Mouse (Mus musculus) CH12F3 (cell line): ENCODE measurements around the gene Ndufb7.

Source experiments
- in situ Hi-C: fragments of 300-500 bp; cut with MboI; formaldehyde crosslinking; loops from 2 replicates; pipeline ENCODE4 v1.14.3; 2020; ENCODE audit warnings: low sequenced_read_pairs

The Ndufb7 gene

GRCm38 (mm10) chr8:83599814-83600213, 33.3 kb downstream of the Ndufb7 start:
- in situ Hi-C loops: no loop called here

- in situ Hi-C loops: no loop called here
Observed at GRCm38 (mm10) chr8:83602650-83603029, 36.2 kb downstream of the Ndufb7 start.

DNA sequence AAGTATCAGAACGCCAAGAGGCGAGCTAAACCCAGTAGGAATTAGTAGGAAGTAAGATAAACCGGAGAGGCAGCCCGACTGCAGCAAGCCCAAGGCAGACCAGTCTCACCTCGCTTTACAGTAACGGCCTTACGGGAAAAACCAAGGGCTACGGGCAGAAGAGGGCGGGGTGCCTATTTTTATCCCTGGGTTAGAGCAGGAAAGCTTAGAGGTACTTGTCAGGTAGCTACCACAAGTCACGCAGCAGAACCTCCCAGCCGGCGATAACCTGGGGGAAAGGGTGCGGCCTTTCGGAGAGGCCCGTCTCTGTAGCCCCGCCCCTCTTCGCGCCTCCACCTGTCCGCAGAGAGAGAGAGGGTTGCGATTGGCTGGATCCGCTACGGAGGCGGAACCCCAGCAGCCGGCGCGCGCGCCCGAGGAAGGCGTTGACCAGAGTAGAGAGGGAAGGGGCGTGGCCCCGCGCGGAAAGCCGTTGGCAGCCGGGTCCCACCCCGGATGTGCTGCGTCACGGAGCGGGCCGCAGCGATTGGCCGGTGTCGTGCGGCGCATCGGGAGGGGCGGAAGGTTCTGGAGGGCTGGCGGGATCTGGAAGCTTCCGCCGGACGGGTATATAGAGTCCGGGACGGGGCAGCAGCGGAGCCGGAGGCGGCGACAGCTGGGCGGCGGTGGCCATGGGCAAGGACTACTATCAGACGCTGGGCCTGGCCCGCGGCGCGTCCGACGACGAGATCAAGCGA, 41.4 kb downstream of the Ndufb7 start, which contains the start of the genes Tecr and Dnajb1:
TSS of gene Tecr (minus strand) at position 311 of the 737 bp plus-strand sequence.
TSS of gene Dnajb1 (plus strand) at position 533 of the 737 bp plus-strand sequence.
- in situ Hi-C loops: no loop called here

- in situ Hi-C loops: no loop called here
Observed at GRCm38 (mm10) chr8:83608398-83608829, 41.9 kb downstream of the Ndufb7 start.

DNA sequence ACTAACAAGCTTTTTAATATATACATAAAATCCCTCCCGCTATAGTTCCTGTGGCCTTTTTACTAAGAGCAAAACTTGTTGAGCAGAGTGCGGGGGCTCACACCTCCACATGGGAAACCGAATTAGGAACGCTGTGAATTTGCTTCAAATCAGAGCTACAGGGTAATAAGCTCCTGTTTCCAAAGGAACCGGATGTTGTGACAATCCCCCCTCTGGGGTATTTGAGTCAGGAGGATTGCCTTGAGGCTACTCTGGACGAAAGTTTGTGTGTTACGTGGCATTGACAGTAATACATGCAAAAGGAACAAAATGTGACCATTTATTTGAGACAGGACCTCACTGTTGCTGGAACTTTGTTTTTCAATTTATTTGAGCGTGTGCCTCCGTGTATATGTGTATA, 42.6 kb downstream of the Ndufb7 start:
- in situ Hi-C loops: no loop called here

DNA sequence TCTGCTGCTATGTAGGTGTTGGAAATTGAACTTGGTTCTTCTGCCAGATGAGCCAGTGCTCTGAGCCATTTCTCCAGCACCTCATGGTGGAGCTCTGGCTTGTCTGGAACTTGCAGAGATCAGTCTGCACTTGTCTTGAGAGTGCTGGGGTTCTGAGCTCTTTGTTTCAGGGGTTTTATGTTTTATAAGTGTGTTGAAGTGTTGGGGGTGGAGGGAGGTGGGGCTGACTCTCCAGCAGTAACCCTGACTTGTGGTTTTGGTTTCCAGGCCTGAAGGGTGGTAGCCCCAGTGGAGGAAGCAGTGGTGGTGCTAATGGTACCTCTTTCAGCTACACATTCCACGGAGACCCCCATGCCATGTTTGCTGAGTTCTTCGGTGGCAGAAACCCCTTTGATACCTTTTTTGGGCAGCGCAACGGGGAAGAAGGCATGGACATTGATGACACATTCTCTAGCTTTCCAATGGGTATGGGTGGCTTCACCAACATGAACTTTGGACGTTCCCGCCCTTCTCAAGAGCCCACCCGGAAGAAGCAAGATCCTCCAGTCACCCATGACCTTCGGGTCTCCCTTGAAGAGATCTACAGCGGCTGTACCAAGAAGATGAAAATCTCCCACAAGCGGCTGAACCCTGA, 43.2 kb downstream of the Ndufb7 start:
- in situ Hi-C loops: no loop called here

- in situ Hi-C loops: no loop called here
Observed at GRCm38 (mm10) chr8:83611921-83612320, 45.5 kb downstream of the Ndufb7 start.

- in situ Hi-C loops: no loop called here
Observed at GRCm38 (mm10) chr8:83613695-83614094, 47.2 kb downstream of the Ndufb7 start.

DNA sequence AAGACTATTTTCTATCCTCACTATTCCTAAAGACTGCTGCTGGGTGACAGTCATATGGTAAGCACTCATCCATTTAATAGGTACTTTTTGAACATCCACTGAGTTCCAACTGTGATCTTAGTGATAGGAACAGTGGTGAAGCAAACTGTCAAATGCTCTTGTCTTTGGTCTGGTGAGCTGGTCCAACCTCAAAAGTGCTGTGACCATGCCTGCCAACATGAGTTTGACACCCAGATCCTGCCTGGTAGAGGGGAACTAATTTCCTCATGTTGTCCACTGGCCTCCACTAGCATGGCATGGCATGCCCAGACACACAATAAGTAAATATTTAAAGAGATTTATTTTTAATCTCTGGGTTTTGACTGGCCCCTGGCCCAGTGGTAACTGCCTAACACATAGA, 50.2 kb downstream of the Ndufb7 start:
- in situ Hi-C loops: no loop called here

DNA sequence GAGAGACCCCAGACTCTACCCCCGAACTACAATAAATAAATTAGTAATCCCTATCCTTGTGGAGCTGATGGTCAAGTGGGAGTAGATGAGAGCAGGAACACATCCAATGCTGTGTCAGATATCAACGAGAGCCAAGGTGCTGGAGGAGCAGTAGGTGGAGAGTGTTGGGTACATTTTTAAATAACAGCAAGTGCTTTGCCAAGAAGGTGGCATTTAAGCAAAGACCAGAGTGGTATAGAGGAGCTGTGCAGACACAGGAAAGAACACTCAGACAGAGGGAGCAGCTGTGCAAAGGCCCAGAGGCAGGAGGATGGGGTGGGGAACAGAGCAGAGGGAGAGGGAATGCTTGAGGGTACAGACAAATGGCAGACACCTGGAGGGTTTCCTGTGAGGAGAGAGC, 50.6 kb downstream of the Ndufb7 start:
- in situ Hi-C loops: no loop called here

DNA sequence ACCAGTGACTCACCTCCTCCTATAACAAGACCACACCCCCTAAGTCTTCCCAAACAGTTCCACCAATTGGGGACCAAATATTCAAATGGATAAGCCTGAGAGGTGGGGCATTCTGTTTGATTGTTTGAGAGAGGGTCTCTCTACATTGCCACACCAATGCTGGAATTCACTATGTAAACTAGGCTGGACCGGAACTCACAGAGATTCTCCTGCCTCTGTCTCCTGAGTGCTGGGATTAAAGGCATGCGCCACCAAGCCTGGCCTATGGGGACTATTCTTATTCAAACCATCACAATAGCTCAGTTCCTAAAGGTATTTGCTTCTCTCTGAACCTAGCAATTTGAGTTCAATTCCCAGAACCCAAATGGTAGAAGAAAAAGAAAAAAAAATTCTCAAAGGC, 52.1 kb downstream of the Ndufb7 start:
- in situ Hi-C loops: no loop called here

DNA sequence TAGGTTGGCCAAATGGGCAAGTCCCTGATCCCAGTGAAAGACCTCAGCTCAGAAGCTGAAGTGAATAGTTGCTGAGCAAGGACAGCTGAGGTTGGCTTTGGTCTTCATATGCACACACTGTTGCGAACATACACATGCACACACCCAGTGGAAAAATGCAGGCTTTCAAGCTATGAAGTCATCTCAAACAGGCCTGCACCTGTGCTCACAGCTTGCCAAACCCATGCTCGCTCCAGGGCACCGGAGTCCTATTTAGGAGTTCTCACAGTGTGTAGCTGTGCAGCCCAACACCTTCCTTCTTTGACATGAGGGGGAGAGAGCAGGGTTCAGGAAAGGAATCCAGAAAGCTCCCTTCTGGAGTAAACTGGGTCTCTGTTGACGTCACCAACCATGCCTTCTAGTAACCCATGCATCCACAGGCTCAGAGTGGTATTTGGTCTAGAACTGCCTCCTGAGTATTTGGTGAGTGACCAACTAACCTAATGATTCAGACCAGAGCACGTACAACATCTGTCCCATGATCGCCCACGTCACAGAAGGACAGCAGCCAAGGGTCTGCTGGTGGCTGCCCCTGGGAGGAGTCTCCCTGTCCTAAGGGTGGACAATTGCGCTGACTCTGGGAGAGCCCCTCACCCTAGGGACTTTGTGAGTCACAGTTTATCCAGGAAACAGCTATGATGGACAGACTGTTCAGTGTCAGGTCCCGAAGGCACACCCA, 53.3 kb downstream of the Ndufb7 start:
- in situ Hi-C loops: no loop called here
